Mouse (Mus musculus): ENCODE data around the gene Gm10553.
"Not testable (repeated sequence)": the region's sequence is repeated elsewhere in the genome, so short reads cannot be mapped to it uniquely, and the experiment has no call there.

Gene Gm10553

GRCm38 (mm10) chr1:85099864-85100263 lies at the start of gene Gm10553:
TSS of gene Gm10553 (plus strand) at chr1:85100164.
- DNase-seq (ENCODE audit: low spot score), result not testable (repeated sequence)

GRCm38 (mm10) chr1:85071690-85072089 lies 28.3 kb upstream of the Gm10553 start:
- not testable (repeated sequence) for DNase-seq (ENCODE audit: low spot score)

- not testable (repeated sequence) for DNase-seq (ENCODE audit: low spot score)
Observed at GRCm38 (mm10) chr1:85073099-85073498, 26.9 kb upstream of the Gm10553 start.

GRCm38 (mm10) chr1:85084803-85085202 lies 15.2 kb upstream of the Gm10553 start:
- not testable (repeated sequence) for DNase-seq (ENCODE audit: low spot score)

- not testable (repeated sequence) for DNase-seq (ENCODE audit: low spot score)
Observed at GRCm38 (mm10) chr1:85086211-85086610, 13.8 kb upstream of the Gm10553 start.

- not testable (repeated sequence) for DNase-seq (ENCODE audit: low spot score)
Observed at GRCm38 (mm10) chr1:85092169-85092568, 7.8 kb upstream of the Gm10553 start.

GRCm38 (mm10) chr1:85093011-85093572 lies 6.9 kb upstream of the Gm10553 start:
- not testable (repeated sequence) for DNase-seq (ENCODE audit: low spot score)

GRCm38 (mm10) chr1:85099081-85099480 lies 883 bp upstream of the Gm10553 start:
- not testable (repeated sequence) for DNase-seq (ENCODE audit: low spot score)

GRCm38 (mm10) chr1:85101754-85102153 lies 1.8 kb downstream of the Gm10553 start:
- not testable (repeated sequence) for DNase-seq (ENCODE audit: low spot score)

- not testable (repeated sequence) for DNase-seq (ENCODE audit: low spot score)
Observed at GRCm38 (mm10) chr1:85105336-85105735, 5.4 kb downstream of the Gm10553 start.

- DNase-seq (ENCODE audit: low spot score), result not testable (repeated sequence)
Observed at GRCm38 (mm10) chr1:85106013-85106412, 6.0 kb downstream of the Gm10553 start.

GRCm38 (mm10) chr1:85109753-85110152 lies 9.8 kb downstream of the Gm10553 start, which contains the start of gene A530032D15Rik:
TSS of gene A530032D15Rik (minus strand) at chr1:85109853.
- not testable (repeated sequence) for DNase-seq (ENCODE audit: low spot score)

- not testable (repeated sequence) for DNase-seq (ENCODE audit: low spot score)
Observed at GRCm38 (mm10) chr1:85110876-85111275, 10.9 kb downstream of the Gm10553 start.

GRCm38 (mm10) chr1:85111572-85111971 lies 11.6 kb downstream of the Gm10553 start:
- not testable (repeated sequence) for DNase-seq (ENCODE audit: low spot score)

- DNase-seq (ENCODE audit: low spot score), result not testable (repeated sequence)
Observed at GRCm38 (mm10) chr1:85112266-85112665, 12.3 kb downstream of the Gm10553 start.

GRCm38 (mm10) chr1:85112889-85113288 lies 12.9 kb downstream of the Gm10553 start:
- DNase-seq (ENCODE audit: low spot score), result not testable (repeated sequence)

- DNase-seq (ENCODE audit: low spot score), result not testable (repeated sequence)
Observed at GRCm38 (mm10) chr1:85114078-85114477, 14.1 kb downstream of the Gm10553 start.

GRCm38 (mm10) chr1:85114666-85115402 lies 14.9 kb downstream of the Gm10553 start:
- DNase-seq (ENCODE audit: low spot score), result not testable (repeated sequence)

GRCm38 (mm10) chr1:85117537-85117936 lies 17.6 kb downstream of the Gm10553 start:
- DNase-seq (ENCODE audit: low spot score), result not testable (repeated sequence)

- not testable (repeated sequence) for DNase-seq (ENCODE audit: low spot score)
Observed at GRCm38 (mm10) chr1:85118341-85118740, 18.4 kb downstream of the Gm10553 start.

GRCm38 (mm10) chr1:85121841-85122240 lies 21.9 kb downstream of the Gm10553 start:
- not testable (repeated sequence) for DNase-seq (ENCODE audit: low spot score)

GRCm38 (mm10) chr1:85133671-85134070 lies 33.7 kb downstream of the Gm10553 start:
- DNase-seq (ENCODE audit: low spot score), result not testable (repeated sequence)
